Mouse (Mus musculus) kidney, postnatal 0 days (tissue): ENCODE data around the gene Tdg. TPM values are rescaled to one million over a fixed set of nuclear protein-coding genes. Genes with fewer than 3 reads are reported as not detected.

ENCODE experiments used
- ATAC-seq: fragments of 200-750 bp; cut with Nextera tagmentation; replicated peaks from 2 replicates; pipeline ENCODE4 v1.8.0; 2017; ENCODE audit warnings: low read depth, moderate number of reproducible peaks, moderate TSS enrichment, moderate library complexity; ENCODE audit not compliant: low FRiP score
- DNase-seq: peaks from one replicate; pipeline ENCODE4 v3.0.0-alpha.2; 2016; ENCODE audit warnings: low spot score
- H3K27ac ChIP-seq: fragments of 300-500 bp; sonication (generic); 2 replicates; pipeline ENCODE4 v1.5.1; 2014; ENCODE audit warnings: mild to moderate bottlenecking
- H3K27me3 ChIP-seq: fragments of 300-500 bp; sonication (generic); 2 replicates; pipeline ENCODE4 v1.6.1; 2014; ENCODE audit warnings: low read length, mixed read lengths; ENCODE audit not compliant: insufficient read depth
- H3K36me3 ChIP-seq: fragments of 300-500 bp; sonication (generic); 2 replicates; pipeline ENCODE4 v1.6.1; 2014; ENCODE audit warnings: low read length, mixed read lengths; ENCODE audit not compliant: insufficient read depth
- H3K4me1 ChIP-seq: fragments of 300-500 bp; sonication (generic); replicated peaks from 2 replicates; pipeline ENCODE4 v1.6.1; 2014; ENCODE audit warnings: antibody characterized with exemption, low read length, mixed read lengths; ENCODE audit not compliant: insufficient read depth
- H3K4me2 ChIP-seq: fragments of 300-500 bp; sonication (generic); 2 replicates; pipeline ENCODE4 v1.6.1; 2014; ENCODE audit warnings: mild to moderate bottlenecking, low read length, moderate library complexity, mixed read lengths
- H3K4me3 ChIP-seq: fragments of 300-500 bp; sonication (generic); replicated peaks from 2 replicates; pipeline ENCODE4 v1.5.1; 2014; ENCODE audit warnings: low read depth, low read length
- H3K9ac ChIP-seq: fragments of 300-500 bp; sonication (generic); 2 replicates; pipeline ENCODE4 v1.6.1; 2014; ENCODE audit warnings: low read depth, low read length
- H3K9me3 ChIP-seq: fragments of 300-500 bp; sonication (generic); replicated peaks from 2 replicates; pipeline ENCODE4 v1.6.1; 2016; ENCODE audit warnings: low read length, inconsistent platforms, mixed read lengths
- CTCF ChIP-seq: IDR thresholded peaks from 2 replicates; pipeline ENCODE4 v1.5.1; 2016; ENCODE audit warnings: antibody characterized with exemption, low read depth, mild to moderate bottlenecking, moderate library complexity
- WGBS: fragments of 180-500 bp; shearing (Covaris S2); extraction: QIAGEN DNeasy Blood & Tissue Kit; methylation state at CpG from one replicate; pipeline ENCODE4 v1.1.7; 2014; 5-methylcytosine and 5-hydroxymethylcytosine counted together
- polyA plus RNA-seq: library from polyadenylated mRNA; unstranded; fragments of >200 nt; fragmentation: Nextera tagmentation; extraction: Ambion mirVana; gene quantifications from 2 replicates; pipeline ENCODE4 v1.2.1, GENCODE M21; 2015

Tdg gene
- polyA plus RNA-seq, 1 experiment from 2014 or later, result 94.4 TPM

- Histone ChIP-seq H3K9me3 (no peaks in the 10 kb centered on the region), H3K9ac (no peak overlapping the region), H3K4me3 (no peak overlapping the region), H3K36me3 (no peaks in the 10 kb centered on the region), H3K4me2 (no peak overlapping the region), H3K27me3 (no peaks in the 10 kb centered on the region), H3K4me1 (no peaks in the 10 kb centered on the region), H3K27ac (no peak overlapping the region)
- ATAC-seq (no peak), DNase-seq (no peak)
- TF ChIP-seq CTCF, result no peak
- 76% methylated on average over 6 of the region's 6 CpGs for WGBS
Observed at GRCm38 (mm10) chr10:82670205-82670604, 40.6 kb downstream of the Tdg start.

- no peak overlapping the region for H3K4me2 ChIP-seq
- TF ChIP-seq CTCF, result no peak
- H3K36me3 ChIP-seq, result no peaks in the 10 kb centered on the region
- H3K27ac ChIP-seq, result no peak overlapping the region
- no peaks in the 10 kb centered on the region for H3K9me3 ChIP-seq
- H3K4me1 ChIP-seq, result no peaks in the 10 kb centered on the region
- 76% methylated on average over 6 of the region's 6 CpGs for WGBS
- H3K4me3 ChIP-seq, result no peak overlapping the region
- no peaks in the 10 kb centered on the region for H3K27me3 ChIP-seq
- no peak overlapping the region for H3K9ac ChIP-seq
- DNase-seq (no peak), ATAC-seq (no peak)
Observed at GRCm38 (mm10) chr10:82676949-82677348, 47.3 kb downstream of the Tdg start.

DNA sequence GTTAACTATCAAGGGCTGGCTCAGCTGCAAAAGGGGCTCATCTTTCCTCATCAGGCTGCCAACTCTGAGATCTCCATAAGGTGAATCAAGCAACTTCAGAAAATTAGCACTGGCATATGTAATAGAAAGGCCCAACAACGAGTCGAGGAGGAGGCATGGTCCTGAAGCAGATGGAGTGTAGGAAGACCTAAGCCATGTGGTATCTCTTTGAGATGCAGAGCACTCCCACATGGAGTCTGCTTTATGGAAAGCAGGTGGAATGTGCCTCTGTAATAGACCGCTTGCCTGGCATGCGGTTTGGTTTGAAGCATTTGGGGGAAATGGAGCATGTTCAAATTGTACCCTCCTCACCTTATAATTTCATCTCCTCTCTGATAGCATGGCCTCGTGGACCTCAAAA, 51.1 kb downstream of the Tdg start:
- no peak overlapping the region for H3K4me3 ChIP-seq
- no peaks in the 10 kb centered on the region for H3K27me3 ChIP-seq
- 86% methylated on average over 5 of the region's 5 CpGs for WGBS
- H3K27ac ChIP-seq, result no peak overlapping the region
- ATAC-seq (no peak), DNase-seq (no peak)
- H3K4me1 ChIP-seq, result no peaks in the 10 kb centered on the region
- H3K4me2 ChIP-seq, result no peak overlapping the region
- H3K9me3 ChIP-seq, result no peaks in the 10 kb centered on the region
- no peaks in the 10 kb centered on the region for H3K36me3 ChIP-seq
- H3K9ac ChIP-seq, result no peak overlapping the region
- no peak for TF ChIP-seq CTCF

- Histone ChIP-seq H3K4me1 (no peaks in the 10 kb centered on the region), H3K36me3 (no peaks in the 10 kb centered on the region), H3K27me3 (no peaks in the 10 kb centered on the region), H3K4me3 (no peak overlapping the region), H3K9ac (no peak overlapping the region), H3K4me2 (no peak overlapping the region), H3K9me3 (no peaks in the 10 kb centered on the region), H3K27ac (no peak overlapping the region)
- ATAC-seq (no peak), DNase-seq (no peak)
- 85% methylated on average over 7 of the region's 7 CpGs for WGBS
- no peak for TF ChIP-seq CTCF
Observed at GRCm38 (mm10) chr10:82681639-82682038, 52.0 kb downstream of the Tdg start.

- Histone ChIP-seq H3K36me3 (no peaks in the 10 kb centered on the region), H3K27me3 (no peaks in the 10 kb centered on the region), H3K4me3 (no peak overlapping the region), H3K4me1 (no peaks in the 10 kb centered on the region), H3K27ac (no peak overlapping the region), H3K9ac (no peak overlapping the region), H3K9me3 (no peaks in the 10 kb centered on the region), H3K4me2 (no peak overlapping the region)
- ATAC-seq (no peak), DNase-seq (no peak)
- WGBS, result 66% methylated on average over 2 of the region's 2 CpGs
- no peak for TF ChIP-seq CTCF
Observed at GRCm38 (mm10) chr10:82685440-82685839, 55.8 kb downstream of the Tdg start.

DNA sequence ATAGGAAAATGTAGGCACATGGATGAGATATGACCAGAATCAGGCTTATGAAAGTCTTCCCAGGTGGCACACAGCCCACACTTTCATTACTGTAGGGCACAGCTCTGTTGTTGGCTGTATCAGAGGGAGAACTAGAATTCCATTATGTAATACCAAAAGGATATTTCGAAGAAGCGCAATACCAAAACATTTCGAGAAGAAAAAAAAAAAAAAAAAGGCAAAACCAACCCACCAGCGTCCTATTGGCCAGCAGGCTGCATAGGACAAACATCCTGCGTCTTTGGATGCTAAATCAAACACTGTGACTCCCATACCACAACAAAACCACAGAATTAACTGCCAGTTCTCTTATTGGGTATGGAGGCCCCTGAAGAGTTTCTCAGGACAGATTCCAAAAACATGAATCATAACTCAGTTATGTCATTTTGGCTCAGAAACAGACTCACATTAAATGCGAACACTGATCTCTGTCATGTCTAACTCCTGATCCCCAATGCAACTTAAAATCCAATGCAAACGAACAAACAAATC, 60.1 kb downstream of the Tdg start:
- Histone ChIP-seq H3K9ac (no peak overlapping the region), H3K36me3 (no peaks in the 10 kb centered on the region), H3K4me2 (peak overlapping the region; percentile 48), H3K27ac (no peak overlapping the region), H3K4me3 (no peak overlapping the region), H3K4me1 (no peaks in the 10 kb centered on the region), H3K27me3 (no peaks in the 10 kb centered on the region), H3K9me3 (no peaks in the 10 kb centered on the region)
- WGBS, result 54% methylated on average over 7 of the region's 7 CpGs
- DNase-seq (peak; percentile 55), ATAC-seq (no peak)
- TF ChIP-seq CTCF, result no peak

- no peak for ATAC-seq
- H3K27ac ChIP-seq, result no peak within 1 kb of the TSS
- H3K9me3 ChIP-seq, result no peaks in the 10 kb centered on the region
- TF ChIP-seq CTCF, result no peak
- peak; percentile 86 for DNase-seq
- H3K36me3 ChIP-seq, result no peaks in the 10 kb centered on the region
- H3K27me3 ChIP-seq, result no peaks in the 10 kb centered on the region
- H3K9ac ChIP-seq, result 0 out of 2 replicates have a peak within 1 kb of the TSS, but pooled peaks have one; percentile 3
- H3K4me2 ChIP-seq, result peak within 1 kb of the TSS; percentile 48
- H3K4me1 ChIP-seq, result no peaks in the 10 kb centered on the region
- peak within 1 kb of the TSS; percentile 16 for H3K4me3 ChIP-seq
- WGBS, result under 1% methylated on average over 14 of the region's 14 CpGs
Observed at GRCm38 (mm10) chr10:82690494-82690893, 60.9 kb downstream of the Tdg start, which contains the start of gene Glt8d2. TSS of gene Glt8d2 (minus strand) at chr10:82690650.
